Mouse (Mus musculus): ENCODE measurements around the gene Gtpbp10.

DNA sequence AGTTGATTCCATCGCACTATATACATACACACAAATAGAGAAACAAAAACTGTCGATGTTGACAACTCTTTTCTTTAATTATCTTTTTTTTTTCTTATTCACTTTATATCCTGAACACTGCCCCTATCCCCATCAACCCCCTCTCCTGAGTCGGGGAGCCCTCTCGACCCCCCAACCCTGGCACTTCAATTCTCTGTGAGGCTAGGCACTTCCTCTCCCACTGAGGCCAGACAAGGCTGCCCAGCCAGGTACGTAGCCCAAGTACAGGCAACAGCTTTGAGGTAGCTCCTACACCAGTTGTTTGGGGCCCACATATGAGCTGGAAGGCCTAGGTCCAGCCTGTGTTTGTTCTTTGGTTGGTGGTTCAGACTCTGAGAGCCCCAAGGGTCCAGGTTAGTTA, 43.9 kb downstream of the Gtpbp10 start:
- TF ChIP-seq CTCF (IDR thresholded peaks at IDR 0.05; ENCODE audit: control insufficient read depth, insufficient read depth, low read length) (no peak), POLR2A (IDR thresholded peaks at IDR 0.05; ENCODE audit: borderline replicate concordance, control insufficient read depth, low read depth, low read length) (no peak)

Data from bone marrow, adult 2 months (tissue).